Mouse (Mus musculus): Measurements from ENCODE around the gene Polr2b.

DNA sequence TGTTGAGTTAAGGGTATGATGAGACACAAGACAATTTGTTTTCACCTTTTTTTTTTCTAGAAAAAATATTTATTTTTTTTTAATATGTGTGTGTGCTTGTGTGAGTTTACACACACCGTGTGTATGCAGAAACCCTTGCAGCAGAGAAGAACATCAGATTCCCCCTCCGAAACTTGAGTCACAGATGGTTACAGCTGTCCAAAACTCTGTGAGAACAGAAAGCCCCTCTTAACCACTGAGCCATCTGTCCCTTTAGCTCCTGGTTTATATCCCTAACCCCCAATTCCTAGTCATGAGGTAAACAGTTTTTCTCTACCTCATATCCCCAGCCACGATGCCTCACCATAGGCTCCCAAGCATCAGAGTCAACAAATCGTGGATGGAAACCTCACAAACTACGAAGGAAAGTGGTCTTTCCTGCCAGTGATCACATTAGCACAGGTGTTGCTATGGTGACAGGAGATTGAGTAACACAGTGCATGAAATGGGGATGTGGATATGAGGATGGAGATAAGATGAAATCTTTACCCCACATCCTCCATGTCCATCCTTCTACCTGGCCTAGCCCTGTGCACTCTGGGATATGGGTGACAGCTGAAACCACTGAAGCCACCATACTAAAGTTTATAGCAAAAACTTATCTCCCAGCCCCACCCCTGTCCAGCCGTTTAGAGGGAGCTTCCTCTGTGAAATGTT is 76.1 kb downstream of the Polr2b start:
- TF ChIP-seq CTCF (IDR thresholded peaks at IDR 0.05; ENCODE audit: control insufficient read depth, insufficient read depth, insufficient read length) (no peak), USF1 (IDR thresholded peaks at IDR 0.05; ENCODE audit: low read depth) (no peak), MYOD1 (IDR thresholded peaks at IDR 0.05; ENCODE audit: control insufficient read depth, insufficient read length, low read depth) (no peak), CEBPB (IDR thresholded peaks at IDR 0.05; ENCODE audit: low read depth) (peak; percentile 12), MAX (IDR thresholded peaks at IDR 0.05) (no peak), FOSL1 (IDR thresholded peaks at IDR 0.05; ENCODE audit: insufficient read depth, low read length, poor library complexity, severe bottlenecking) (no peak), MYOG (IDR thresholded peaks at IDR 0.05; ENCODE audit: control insufficient read depth, extremely low read depth, insufficient read length) (no peak)
